Mouse (Mus musculus) heart, adult 9 months (tissue): Measurements from ENCODE around the gene Slc12a8.

ENCODE experiments used
- DNase-seq, 2 experiments: peaks; one replicate each; pipeline ENCODE4 v3.0.0; 2022; ENCODE audit warnings: low spot score in 2 of 2

The Slc12a8 gene

DNA sequence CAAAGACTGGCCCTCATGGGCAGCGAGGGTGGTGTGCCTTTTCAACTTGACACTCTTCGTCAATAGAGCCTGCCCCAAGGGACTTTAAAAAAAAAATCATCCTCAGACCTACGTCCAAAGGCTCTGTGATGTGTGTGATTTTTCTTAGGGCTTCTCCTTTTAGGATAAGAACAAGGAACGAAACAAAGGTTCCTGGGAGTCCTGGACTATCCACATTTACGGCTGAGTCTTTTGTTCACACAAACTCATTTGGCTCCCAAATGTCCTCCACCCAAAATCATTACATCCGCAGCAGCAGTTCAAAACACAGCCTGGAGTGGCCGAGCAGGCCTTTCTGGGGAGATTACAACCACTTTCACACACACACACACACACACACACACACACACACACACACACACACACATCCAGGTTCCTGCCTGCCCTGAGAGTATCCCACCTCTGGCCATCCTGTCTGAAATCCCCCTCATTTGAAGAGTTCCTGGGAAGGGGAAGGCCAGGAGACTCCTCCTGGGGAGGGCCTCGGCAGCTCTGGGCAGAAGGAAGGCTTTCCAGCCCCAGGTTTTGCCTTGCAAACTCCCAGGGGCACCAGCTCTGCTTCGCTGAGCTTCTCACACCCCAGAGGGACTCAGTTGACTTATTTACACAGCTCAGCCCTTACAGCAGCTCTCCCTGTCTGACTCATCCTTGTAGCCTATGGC lies 180.6 kb downstream of the Slc12a8 start:
- peak in 1 of 2 experiments; percentile 60 for DNase-seq

DNA sequence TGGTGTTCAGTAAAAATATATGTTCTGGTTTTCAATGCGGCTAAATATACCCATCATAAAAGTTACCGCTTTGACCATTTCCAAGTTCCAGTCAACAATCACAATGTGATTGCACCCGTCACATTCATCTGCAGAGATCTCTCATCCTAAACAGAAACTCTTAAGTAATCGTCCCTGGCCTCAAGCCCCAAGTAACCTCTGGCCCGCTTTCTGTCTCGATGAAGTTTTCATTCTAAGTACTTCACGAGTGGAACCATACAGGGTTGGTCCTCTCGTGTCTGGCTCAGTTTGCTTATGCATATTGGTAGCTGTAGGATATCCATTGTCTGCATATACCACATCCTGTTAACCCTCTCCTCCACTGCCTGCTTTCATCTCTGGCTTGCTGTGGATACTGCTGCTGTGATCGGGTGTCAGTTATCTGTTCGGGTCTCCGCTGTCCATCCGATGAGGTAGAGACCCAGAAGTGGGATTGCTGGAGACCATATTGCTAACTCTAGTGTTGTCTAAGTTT lies 181.2 kb downstream of the Slc12a8 start:
- peak in 1 of 2 experiments; percentile 43 for DNase-seq

DNA sequence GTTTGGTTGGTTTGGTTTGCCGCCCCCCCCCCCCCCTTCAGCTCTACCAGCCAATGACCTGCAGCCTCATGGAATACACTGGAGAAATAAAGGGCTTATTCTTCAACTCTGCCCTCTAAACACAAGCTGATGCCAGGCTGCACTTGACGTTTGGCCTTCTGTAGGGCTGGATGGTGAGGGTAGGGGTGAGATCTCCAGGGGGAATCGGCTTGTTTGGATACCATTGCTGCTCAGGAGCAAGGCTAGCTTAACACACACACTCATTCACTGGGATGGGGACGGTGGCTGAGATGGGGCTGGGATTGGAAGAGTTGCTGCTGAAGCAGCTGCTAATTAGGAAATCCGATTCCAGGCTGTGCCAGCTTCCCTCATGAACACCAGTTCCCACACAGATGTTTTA lies 183.5 kb downstream of the Slc12a8 start:
- no peak for DNase-seq

DNA sequence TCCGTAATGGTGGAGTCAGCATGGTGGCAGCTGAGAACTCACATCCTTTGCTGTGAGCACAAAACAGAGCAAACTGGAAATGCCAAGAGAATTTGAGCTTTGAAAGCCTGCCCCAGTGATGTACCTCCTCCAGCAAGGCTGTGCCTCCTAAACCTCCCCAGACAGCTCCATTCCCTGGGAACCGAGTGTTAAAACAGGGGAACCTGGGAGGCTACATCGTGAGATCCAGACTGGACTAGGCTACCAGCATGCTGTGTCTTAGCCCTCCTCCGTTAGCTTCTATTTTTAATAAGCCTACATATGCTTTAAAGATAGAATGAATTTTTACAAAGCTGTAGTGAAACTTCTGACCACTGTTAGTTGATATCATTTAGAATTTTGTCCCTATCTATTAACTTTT lies 184.7 kb downstream of the Slc12a8 start:
- DNase-seq, result no peak

DNA sequence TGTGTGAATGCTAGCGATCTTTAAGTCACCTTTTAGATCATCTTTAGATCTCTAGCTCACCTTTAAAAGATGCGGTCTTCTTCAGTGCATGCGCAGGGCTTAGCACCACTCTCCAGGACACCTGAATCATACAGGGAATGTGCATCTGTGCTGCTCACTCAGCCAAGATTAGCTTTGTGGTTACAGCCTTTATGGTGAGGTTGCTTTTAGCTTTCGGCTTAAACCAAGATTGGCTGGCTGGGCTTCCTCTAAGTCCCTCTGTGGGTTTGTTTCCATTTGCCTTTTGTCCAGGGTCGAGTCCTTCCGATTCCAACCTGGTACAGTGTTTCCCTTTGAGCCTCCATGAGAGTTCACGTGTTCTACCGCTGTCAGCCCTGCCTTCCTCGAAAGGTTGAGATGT lies 187.2 kb downstream of the Slc12a8 start:
- DNase-seq, result no peak

DNA sequence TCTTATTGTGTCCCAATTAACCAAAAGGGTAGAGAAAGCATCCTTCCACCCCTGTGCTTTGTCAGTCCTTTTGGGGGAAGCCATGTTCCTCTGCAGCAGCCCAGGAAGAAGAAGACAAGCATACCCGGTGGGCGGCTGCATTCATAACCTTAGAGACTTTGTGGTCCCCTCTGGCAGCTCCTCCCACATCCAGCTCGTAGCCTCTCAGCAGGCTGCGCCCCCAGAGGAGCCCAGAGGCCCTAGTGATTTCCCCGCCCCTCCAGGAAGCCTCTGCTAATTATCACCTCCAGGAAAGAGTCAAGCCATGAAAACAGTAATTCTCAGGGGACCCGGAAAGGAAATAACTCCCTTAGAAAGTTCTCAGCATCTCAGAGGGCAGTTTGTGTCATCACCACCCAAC lies 188.1 kb downstream of the Slc12a8 start:
- peak; percentile 73 to 84 for DNase-seq

DNA sequence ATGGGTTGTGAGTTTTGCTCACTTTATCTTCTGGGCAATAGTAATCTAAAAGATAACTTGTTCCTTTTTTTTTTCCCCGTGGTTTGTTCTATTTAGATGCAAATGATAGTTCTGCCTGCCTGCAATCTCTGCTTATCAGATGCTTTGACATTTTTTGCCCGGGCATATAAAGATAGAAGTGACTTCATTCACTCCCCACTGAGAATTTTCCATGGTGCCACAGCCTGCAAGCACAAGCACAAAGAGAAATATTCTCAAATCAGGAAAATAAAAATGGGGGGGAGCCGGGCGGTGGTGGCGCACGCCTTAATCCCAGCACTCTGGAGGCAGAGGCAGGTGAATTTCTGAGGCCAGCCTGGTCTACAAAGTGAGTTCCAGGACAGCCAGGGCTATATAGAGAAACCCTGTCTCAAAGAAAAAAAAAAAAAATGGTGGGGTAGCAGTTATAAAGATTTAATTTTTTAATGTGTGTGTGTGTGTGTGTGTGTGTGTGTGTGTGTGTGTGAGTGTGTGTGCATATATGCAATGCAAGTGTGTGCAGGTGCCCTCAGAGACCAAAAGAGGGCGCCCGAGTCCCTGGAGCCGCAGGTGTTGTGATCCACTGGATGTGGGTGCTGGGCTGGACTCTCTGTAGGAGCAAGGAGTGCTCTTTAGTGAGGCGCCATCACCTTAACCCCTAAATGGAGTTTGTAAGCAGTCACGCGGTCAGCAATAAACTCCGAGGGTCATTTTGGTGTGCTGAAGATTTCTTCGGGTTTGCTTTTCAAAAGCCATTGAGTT lies 189.2 kb downstream of the Slc12a8 start:
- DNase-seq, result no peak

DNA sequence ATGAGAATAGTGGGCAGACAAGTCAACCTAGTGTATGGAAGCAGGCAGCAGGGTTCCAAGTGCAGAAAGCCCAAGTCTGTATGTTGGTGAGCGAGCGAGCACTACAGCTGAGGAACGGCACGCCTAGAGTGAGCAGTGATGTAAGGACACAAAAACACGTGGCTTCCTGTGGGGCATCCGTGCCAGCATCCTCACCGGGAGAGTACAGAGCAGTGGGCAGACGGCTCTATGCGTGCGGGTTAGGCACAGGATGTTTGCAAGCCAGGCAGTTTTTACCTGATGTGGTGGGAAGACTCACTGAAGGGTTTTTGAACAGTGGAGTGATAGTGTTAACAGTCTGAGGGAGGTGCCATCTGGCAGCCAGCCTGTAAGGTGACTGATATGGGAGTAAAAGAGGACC lies 190.9 kb downstream of the Slc12a8 start:
- no peak for DNase-seq

DNA sequence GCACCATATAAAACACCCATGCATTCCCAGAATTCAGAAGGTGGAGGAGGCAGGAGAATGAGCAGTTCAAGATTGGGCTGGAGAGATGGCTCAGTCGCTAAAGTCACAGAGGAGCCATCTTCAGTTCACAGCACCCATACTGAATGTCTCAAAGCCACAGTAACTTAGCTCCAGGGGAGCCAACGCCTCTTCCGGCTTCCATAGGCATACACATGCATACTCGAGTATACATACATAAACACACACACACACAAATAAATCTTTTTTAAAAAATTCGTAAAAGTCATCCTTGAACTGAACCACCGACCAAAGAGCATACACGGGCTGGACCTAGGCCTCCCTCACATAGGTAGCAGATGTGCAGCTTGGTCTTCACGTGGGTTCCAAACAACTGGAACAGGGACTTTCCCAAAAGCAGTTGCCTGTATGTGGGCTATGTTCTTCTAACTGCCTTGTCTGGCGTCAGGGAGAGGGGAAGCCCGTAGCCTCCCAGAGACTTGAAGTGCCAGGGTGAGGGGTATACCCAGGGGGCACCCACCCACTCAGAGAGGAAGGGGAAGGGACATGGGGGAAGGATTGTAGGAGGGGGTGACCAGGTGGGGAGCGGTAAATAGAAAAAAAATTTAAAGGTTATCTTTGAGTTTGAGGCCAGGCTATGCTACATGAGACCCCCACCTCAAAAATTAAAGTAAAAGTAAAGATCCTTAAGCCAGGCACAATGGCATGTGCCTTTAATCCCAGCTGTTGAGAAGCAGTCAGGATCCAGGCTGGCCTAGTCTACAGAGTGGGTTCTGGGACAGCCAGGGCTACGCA lies 191.7 kb downstream of the Slc12a8 start:
- DNase-seq, result no peak
